Mouse (Mus musculus) ES-E14 (cell line): Measurements from ENCODE around the gene Mad1l1. TPM values are rescaled to one million over a fixed set of nuclear protein-coding genes. Genes with fewer than 3 reads are reported as not detected.
A peak's percentile ranks its signal among the peaks of the same experiment; 100 is the strongest.

ENCODE experiments used
- DNase-seq: peaks from one replicate; pipeline ENCODE4 v3.0.0-alpha.2; 2013; ENCODE audit warnings: low read depth, low spot score
- H3K27ac ChIP-seq: 2 replicates; pipeline ENCODE4 v1.5.1; 2012; ENCODE audit warnings: low read depth, mild to moderate bottlenecking, low read length, moderate library complexity, mixed read lengths; ENCODE audit not compliant: poor library complexity, insufficient read depth, severe bottlenecking
- H3K36me3 ChIP-seq: 2 replicates; pipeline ENCODE4 v1.6.1; 2012; ENCODE audit warnings: mild to moderate bottlenecking, low read length, moderate library complexity, mixed read lengths; ENCODE audit not compliant: control insufficient read depth, poor library complexity, insufficient read depth, severe bottlenecking
- H3K4me1 ChIP-seq, 2 experiments: fragments of 150-350 bp in 1 of 2; sonication (generic) in 1 of 2; 2 replicates each; pipeline ENCODE4 v1.6.1; 2012; ENCODE audit warnings: low read length in 2 of 2, mild to moderate bottlenecking in 1 of 2, mixed read lengths in 1 of 2; ENCODE audit not compliant: control insufficient read depth in 2 of 2, insufficient read depth in 2 of 2, poor library complexity in 1 of 2
- H3K4me3 ChIP-seq, 2 experiments: fragments of 150-350 bp in 1 of 2; sonication (generic) in 1 of 2; 2 replicates each; pipeline ENCODE4 v1.5.1; 2012; ENCODE audit warnings: low read length in 2 of 2, low read depth in 1 of 2, mild to moderate bottlenecking in 1 of 2, mixed read lengths in 1 of 2; ENCODE audit not compliant: insufficient read depth in 1 of 2, poor library complexity in 1 of 2, severe bottlenecking in 1 of 2
- H3K9ac ChIP-seq: 2 replicates; pipeline ENCODE4 v1.6.1; 2012; ENCODE audit warnings: low read depth, mild to moderate bottlenecking, low read length, mixed read lengths; ENCODE audit not compliant: poor library complexity, insufficient read depth, severe bottlenecking
- H3K9me3 ChIP-seq: fragments of 150-350 bp; sonication (generic); 2 replicates; pipeline ENCODE4 v1.6.1; 2012; ENCODE audit warnings: low read depth, mild to moderate bottlenecking, low read length; ENCODE audit not compliant: control insufficient read depth, insufficient read depth
- CHD2 ChIP-seq: IDR thresholded peaks from 2 replicates; pipeline ENCODE4 v1.6.1; 2014; ENCODE audit warnings: mild to moderate bottlenecking, low read depth, low read length, inconsistent platforms
- HCFC1 ChIP-seq: IDR thresholded peaks from 2 replicates; pipeline ENCODE4 v1.6.1; 2012; ENCODE audit warnings: low read length, inconsistent platforms, borderline replicate concordance; ENCODE audit not compliant: insufficient read depth
- MAFK ChIP-seq: IDR thresholded peaks from 2 replicates; pipeline ENCODE4 v1.6.1; 2014; ENCODE audit warnings: mild to moderate bottlenecking, low read depth, low read length, inconsistent platforms; ENCODE audit not compliant: insufficient read depth
- ZC3H11A ChIP-seq: IDR thresholded peaks from 2 replicates; pipeline ENCODE4 v1.6.1; 2012; ENCODE audit warnings: low read depth, mild to moderate bottlenecking, inconsistent platforms, low read length, borderline replicate concordance
- ZNF384 ChIP-seq: IDR thresholded peaks from 2 replicates; pipeline ENCODE4 v1.6.1; 2012; ENCODE audit warnings: low read depth, low read length, inconsistent platforms
- in situ Hi-C, 2 experiments: fragments of 600-800 bp; cut with MboI; formaldehyde crosslinking; loops; one replicate each; pipeline ENCODE4 v1.15.1; 2025; ENCODE audit warnings: low sequenced_read_pairs in 2 of 2, inconsistent platforms in 1 of 2; ENCODE audit not compliant: unreplicated experiment in 2 of 2
- total RNA-seq: library from RNA; depleted of rRNA; stranded (reverse); fragments of 300-350 nt; gene quantifications from 2 replicates; pipeline ENCODE4 v1.2.3, GENCODE M21; 2012

The Mad1l1 gene
- total RNA-seq, 1 experiment, result 47.2 TPM

DNA sequence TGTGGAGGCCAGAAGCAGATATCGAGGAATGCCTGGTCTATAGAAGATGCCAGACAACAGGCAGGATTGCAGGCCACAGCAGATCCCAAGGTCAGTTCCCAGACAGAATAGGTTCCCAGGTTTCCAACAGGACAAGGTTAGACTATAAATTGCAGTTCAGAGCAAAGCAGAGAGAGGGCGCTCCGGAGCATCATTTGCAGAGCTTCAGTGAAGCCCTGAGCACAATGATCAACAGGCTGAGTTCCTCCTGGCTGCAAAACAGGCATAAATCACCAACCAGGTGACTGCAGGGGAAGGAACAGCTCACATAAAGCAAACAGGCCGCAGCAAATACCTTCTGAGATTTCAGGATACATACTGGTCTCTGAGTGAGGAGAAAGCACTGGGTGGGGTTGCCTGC lies 123.6 kb downstream of the Mad1l1 start:
- no peak overlapping the region for H3K27ac ChIP-seq
- H3K4me1 ChIP-seq, result peaks cover 2 to 10% of the 10 kb centered on the region in 2 experiments; a peak in 1 of 4 replicates
- no peak overlapping the region for H3K9ac ChIP-seq
- no peak overlapping the region for H3K4me3 ChIP-seq
- H3K36me3 ChIP-seq, result peaks cover 9% of the 10 kb centered on the region; the same call in 1 of the 2 replicates
- in situ Hi-C loops, result no loop called here
- DNase-seq, result peak; percentile 74
- no peaks in the 10 kb centered on the region for H3K9me3 ChIP-seq
- no peak for TF ChIP-seq MAFK
- TF ChIP-seq HCFC1, result no peak
- no peak; the same call in 1 of the 2 replicates for TF ChIP-seq ZC3H11A
- no peak for TF ChIP-seq ZNF384
- TF ChIP-seq CHD2, result no peak

DNA sequence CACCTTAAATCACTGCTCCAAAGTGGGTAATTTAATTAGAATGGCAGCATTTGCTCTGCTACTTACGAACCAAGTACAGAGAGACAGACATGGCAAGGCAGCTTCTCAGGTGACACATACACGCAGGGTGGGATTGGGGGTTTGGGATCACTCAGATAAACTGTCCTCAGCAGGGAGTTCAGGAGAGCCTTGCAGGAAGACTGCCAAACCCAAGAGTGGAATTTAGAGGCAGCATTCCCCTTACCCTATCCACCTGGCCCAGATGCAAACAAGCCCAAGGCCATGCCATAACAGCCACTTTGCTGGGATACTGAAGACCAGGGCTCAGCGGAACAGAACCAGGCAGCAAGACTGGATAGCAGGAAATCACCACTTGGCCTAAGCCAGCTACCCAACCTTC lies 124.9 kb downstream of the Mad1l1 start:
- no peak for DNase-seq
- TF ChIP-seq HCFC1, result no peak
- Histone ChIP-seq H3K4me1 (peaks cover 2 to 10% of the 10 kb centered on the region in 2 experiments; a peak in 1 of 4 replicates), H3K36me3 (peaks cover 15% of the 10 kb centered on the region; the same call in 1 of the 2 replicates), H3K27ac (no peak overlapping the region), H3K9ac (no peak overlapping the region), H3K9me3 (no peaks in the 10 kb centered on the region), H3K4me3 (no peak overlapping the region)
- in situ Hi-C loops, result no loop called here

- Histone ChIP-seq H3K9me3 (no peaks in the 10 kb centered on the region), H3K9ac (no peak overlapping the region), H3K36me3 (peaks cover 15% of the 10 kb centered on the region; the same call in 1 of the 2 replicates), H3K27ac (no peak overlapping the region), H3K4me1 (peaks cover 2 to 13% of the 10 kb centered on the region in 2 experiments; a peak in 1 of 4 replicates), H3K4me3 (no peak overlapping the region)
- in situ Hi-C loops, result no loop called here
- TF ChIP-seq CHD2, result no peak
- no peak for TF ChIP-seq ZC3H11A
- no peak for TF ChIP-seq ZNF384
- no peak for TF ChIP-seq HCFC1
- TF ChIP-seq MAFK, result no peak
- no peak for DNase-seq
Measured at GRCm38 (mm10) chr5:140194173-140194572, 127.2 kb downstream of the Mad1l1 start.

- no peak for TF ChIP-seq ZC3H11A
- no peak for TF ChIP-seq CHD2
- no peaks in the 10 kb centered on the region for H3K9me3 ChIP-seq
- H3K4me3 ChIP-seq, result no peak overlapping the region
- peaks cover 2 to 13% of the 10 kb centered on the region in 2 experiments; a peak in 1 of 4 replicates for H3K4me1 ChIP-seq
- in situ Hi-C loops, result no loop called here
- no peak for DNase-seq
- H3K9ac ChIP-seq, result no peak overlapping the region
- H3K36me3 ChIP-seq, result peaks cover 13% of the 10 kb centered on the region; the same call in 1 of the 2 replicates
- no peak overlapping the region for H3K27ac ChIP-seq
Measured at GRCm38 (mm10) chr5:140191539-140191938, 129.8 kb downstream of the Mad1l1 start.

DNA sequence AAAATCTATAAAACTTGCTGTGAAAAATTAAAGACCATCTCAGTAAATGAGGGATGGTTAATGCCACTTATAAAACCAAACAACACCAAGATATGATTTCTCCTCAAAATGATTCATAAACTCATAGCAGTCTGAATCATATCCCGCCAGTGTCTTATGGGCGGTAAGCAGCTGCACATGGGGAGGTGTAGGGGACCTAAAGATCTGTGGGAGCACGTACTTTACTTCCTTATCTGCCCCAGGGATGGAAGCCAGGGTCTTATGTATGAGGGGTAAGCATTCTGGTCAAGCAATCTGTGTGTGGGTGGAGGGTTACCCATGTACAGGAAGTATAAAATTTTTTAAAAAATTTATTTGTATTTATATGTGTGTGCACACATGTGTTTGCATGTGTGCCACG lies 135.0 kb downstream of the Mad1l1 start:
- no peaks in the 10 kb centered on the region for H3K9me3 ChIP-seq
- no peak overlapping the region for H3K27ac ChIP-seq
- in situ Hi-C loops, result no loop called here
- peaks cover 0 to 3% of the 10 kb centered on the region in 2 experiments; a peak in 1 of 4 replicates for H3K4me1 ChIP-seq
- no peak overlapping the region for H3K9ac ChIP-seq
- no peak for DNase-seq
- TF ChIP-seq ZNF384 (no peak), HCFC1 (no peak), MAFK (no peak), CHD2 (no peak), ZC3H11A (no peak)
- H3K4me3 ChIP-seq, result no peak overlapping the region
- no peaks in the 10 kb centered on the region for H3K36me3 ChIP-seq
